24 mouse cellular contexts compared by ENCODE assay signal in the genomic region with DNA sequence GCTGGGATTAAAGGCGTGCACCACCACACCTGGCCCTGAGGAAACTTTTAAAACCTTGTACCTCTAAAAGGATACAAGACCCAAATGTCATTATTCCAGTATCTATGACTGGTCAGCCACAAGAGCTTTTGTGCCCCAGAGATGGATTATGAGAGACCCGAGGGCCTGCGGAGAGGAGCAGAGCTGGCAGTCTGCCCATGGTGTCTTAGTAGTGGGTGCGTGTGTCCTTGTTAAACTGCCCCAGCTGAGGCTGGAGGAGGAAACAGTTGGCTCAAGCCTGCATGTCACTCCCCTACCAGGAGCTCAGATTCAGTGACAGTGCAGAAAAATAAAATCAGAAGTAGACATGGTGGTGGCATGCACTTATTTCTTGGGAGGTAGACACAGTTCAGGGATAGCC. TPM values are rescaled to one million over a fixed set of nuclear protein-coding genes. Genes with fewer than 3 reads are reported as not detected.
DNase-seq lines count a peak whose midpoint lies in the region; ATAC-seq and TF ChIP-seq lines count a peak whose summit lies in the region.
"Had no signal": no experiment of that assay in that cellular context is flagged by ENCODE, and none has a peak within 500 bp of the region (broad histone marks: within the 10 kb centered on the region; RNA-seq: fewer than 3 reads in every experiment).

No protein-coding gene starts in this region.

- ATAC-seq in lung, embryonic 14.5 days (ENCODE audit: insufficient read depth) = no peak
- ATAC-seq: CD4-positive, CD25-positive, alpha-beta regulatory T cell, adult 4 months; forebrain, embryonic 14.5 days; hindbrain, embryonic 16.5 days; inflammation-experienced regulatory T-cells, adult 6 months had no signal

- intact Hi-C loops in heart, postnatal 10 days (cut with DNase I) = no loop called here

- no peaks in the 10 kb centered on the region for H3K9me3 ChIP-seq in lung, embryonic 14.5 days (ENCODE audit: low read depth, low read length)
- H3K9me3 ChIP-seq: embryonic facial prominence, embryonic 15.5 days; forebrain, embryonic 10.5 days; G1E; heart, embryonic 13.5 days; hindbrain, embryonic 12.5 days had no signal

- H3K4me1 ChIP-seq in lung, embryonic 14.5 days (ENCODE audit: insufficient read depth) = no peaks in the 10 kb centered on the region
- H3K4me1 ChIP-seq: forebrain, embryonic 10.5 days; hindbrain, embryonic 12.5 days had no signal

- no peak for TF ChIP-seq CTCF in lung, embryonic 14.5 days (IDR thresholded peaks at IDR 0.05; ENCODE audit: low read depth)

- no peak overlapping the region for H3K4me3 ChIP-seq in lung, embryonic 14.5 days (ENCODE audit: low read depth, low read length)
- H3K4me3 ChIP-seq: embryonic facial prominence, embryonic 15.5 days; erythroblast, embryonic 14.5 days; forebrain, embryonic 10.5 days; heart, embryonic 13.5 days; hindbrain, embryonic 12.5 days had no signal

- H3K27me3 ChIP-seq in lung, embryonic 14.5 days (ENCODE audit: insufficient read depth, low read length) = no peaks in the 10 kb centered on the region
- H3K27me3 ChIP-seq: embryonic facial prominence, embryonic 15.5 days; heart, embryonic 13.5 days; hindbrain, embryonic 12.5 days had no signal

- no peak overlapping the region for H3K9ac ChIP-seq in lung, embryonic 14.5 days
- H3K9ac ChIP-seq: embryonic facial prominence, embryonic 15.5 days; heart, embryonic 13.5 days; hindbrain, embryonic 12.5 days had no signal

- peaks cover 27% of the 10 kb centered on the region for H3K36me3 ChIP-seq in lung, embryonic 14.5 days (ENCODE audit: insufficient read depth)

- 61% methylated on average over 4 of the region's 4 CpGs for WGBS in lung, embryonic 14.5 days

- H3K27ac ChIP-seq in lung, embryonic 14.5 days (ENCODE audit: low read depth) = no peak overlapping the region
- H3K27ac ChIP-seq: embryonic facial prominence, embryonic 15.5 days; forebrain, embryonic 10.5 days; heart, embryonic 13.5 days; hindbrain, embryonic 12.5 days had no signal

- peak; percentile 61 to 83 for DNase-seq in adrenal gland, adult (ENCODE audit: inconsistent age in 2 of 2, low spot score in 1 of 2)
- DNase-seq in adrenal gland, adult 8-10 months = no peak
- DNase-seq in lung, embryonic 14.5 days = peak; percentile 44
- no peak for DNase-seq in lung, postnatal 10 days
- peak; percentile 29 for DNase-seq in retina, postnatal 1 day
- DNase-seq in retina, embryonic 14.5 days (ENCODE audit: low spot score) = no peak
- DNase-seq in heart, postnatal 10 days = no peak
- DNase-seq: B cell, adult 2 months; cerebellum, adult 11 months; cerebellum, adult 8-10 months; cerebellum, postnatal 14 days; embryo, embryonic 11 days; gastrocnemius, postnatal 36 days; heart, postnatal 4 days had no signal

- no peak overlapping the region for H3K4me2 ChIP-seq in lung, embryonic 14.5 days
- H3K4me2 ChIP-seq: embryonic facial prominence, embryonic 15.5 days; heart, embryonic 13.5 days; hindbrain, embryonic 12.5 days had no signal

RNA-seq across cellular contexts. Expression of a gene that starts 19.1 kb away (rescaled TPM):
- total RNA-seq in adrenal gland, adult 8-10 months (2022) = 100 to 1,000 TPM; 587 to 783 (median 663) TPM
- 736 and 777 TPM in 2 replicates for polyA plus RNA-seq in lung, embryonic 14.5 days (2014; fragmentation: Nextera tagmentation; extraction: Ambion mirVana)
- total RNA-seq in heart, postnatal 10 days (2021) = 1,000 to 10,000 TPM; 1,345 to 1,457 TPM

RNA-seq across cellular contexts. Expression of a gene that starts 19.4 kb away (rescaled TPM):
- 10 to 100 TPM; 46.3 to 69.2 (median 59.1) TPM for total RNA-seq in adrenal gland, adult 8-10 months (2022)
- 70.4 and 74.1 TPM in 2 replicates for polyA plus RNA-seq in lung, embryonic 14.5 days (2014; fragmentation: Nextera tagmentation; extraction: Ambion mirVana)
- 10 to 100 TPM; 23.8 to 23.9 TPM for total RNA-seq in heart, postnatal 10 days (2021)

RNA-seq across cellular contexts. Expression of a gene that starts 47.5 kb away (rescaled TPM):
- 10 to 100 TPM; 51.6 to 58.6 (median 54.9) TPM for total RNA-seq in adrenal gland, adult 8-10 months (2022)
- 36.6 and 37.3 TPM in 2 replicates for polyA plus RNA-seq in lung, embryonic 14.5 days (2014; fragmentation: Nextera tagmentation; extraction: Ambion mirVana)
- total RNA-seq in heart, postnatal 10 days (2021) = 10 to 100 TPM; 15.2 to 16.4 TPM

Comparison
In these comparisons a context has a peak if more than half of its experiments do, and no peak if none do; other contexts are left out.
1. DNase-seq: peak in adrenal gland, adult (2 of 2), lung, embryonic 14.5 days (single experiment) and retina, postnatal 1 day (single experiment); none in adrenal gland, adult 8-10 months (single experiment), lung, postnatal 10 days (single experiment), retina, embryonic 14.5 days (single experiment) and heart, postnatal 10 days (0 of 2).